Mouse (Mus musculus) right cerebral cortex, postnatal 36 days (tissue): ENCODE data around the gene Clhc1.
"Not testable (repeated sequence)": the region's sequence is repeated elsewhere in the genome, so short reads cannot be mapped to it uniquely, and the experiment has no call there.

Experiments
- DNase-seq, 2 experiments: peaks; one replicate each; pipeline ENCODE4 v3.0.0; 2022; ENCODE audit warnings: low spot score in 2 of 2, mixed read lengths in 1 of 2

Gene Clhc1

GRCm38 (mm10) chr11:29547752-29548503 is at the start of gene Clhc1, which contains the start of gene Rps27a:
Gene Clhc1 (plus strand): TSS chr11:29547950.
Gene Rps27a (minus strand): TSS chr11:29548109.
- peak; percentile 87 to 89 for DNase-seq

GRCm38 (mm10) chr11:29503948-29504893 is 43.5 kb upstream of the Clhc1 start:
- DNase-seq: no peak

- no peak for DNase-seq
Measured at GRCm38 (mm10) chr11:29504899-29505625, 42.7 kb upstream of the Clhc1 start.

- DNase-seq: no peak
Measured at GRCm38 (mm10) chr11:29509421-29509820, 38.3 kb upstream of the Clhc1 start.

- no peak for DNase-seq
Measured at GRCm38 (mm10) chr11:29512818-29513535, 34.8 kb upstream of the Clhc1 start.

GRCm38 (mm10) chr11:29514325-29514681 is 33.4 kb upstream of the Clhc1 start:
- no peak for DNase-seq

GRCm38 (mm10) chr11:29514682-29515412 is 32.9 kb upstream of the Clhc1 start, which contains the start of gene Prorsd1:
Gene Prorsd1 (minus strand): TSS chr11:29515033.
- peak; percentile 25 to 58 for DNase-seq

- DNase-seq: peak; percentile 67 to 71
Measured at GRCm38 (mm10) chr11:29525988-29526794, 21.6 kb upstream of the Clhc1 start, which contains the start of gene Mtif2. Gene Mtif2 (plus strand): TSS chr11:29526408.

GRCm38 (mm10) chr11:29538201-29538600 is 9.5 kb upstream of the Clhc1 start:
- no peak for DNase-seq

GRCm38 (mm10) chr11:29544225-29544945 is 3.4 kb upstream of the Clhc1 start:
- no peak for DNase-seq

- DNase-seq: not testable (repeated sequence)
Measured at GRCm38 (mm10) chr11:29545150-29545752, 2.5 kb upstream of the Clhc1 start.

GRCm38 (mm10) chr11:29546297-29546696 is 1.5 kb upstream of the Clhc1 start:
- DNase-seq: not testable (repeated sequence)

- no peak for DNase-seq
Measured at GRCm38 (mm10) chr11:29546762-29547161, 988 bp upstream of the Clhc1 start.

GRCm38 (mm10) chr11:29547249-29547751 is 450 bp upstream of the Clhc1 start:
- DNase-seq: no peak

GRCm38 (mm10) chr11:29548504-29549424 is 1.0 kb downstream of the Clhc1 start:
- no peak for DNase-seq

- DNase-seq: no peak
Measured at GRCm38 (mm10) chr11:29549425-29549778, 1.7 kb downstream of the Clhc1 start.

GRCm38 (mm10) chr11:29560452-29560851 is 12.7 kb downstream of the Clhc1 start:
- DNase-seq: no peak
